Comparison of ENCODE assay signal across 8 mouse cellular contexts in genomic region chr17:34849722-34850516, GRCm38 (mm10). TPM values are rescaled to one million over a fixed set of nuclear protein-coding genes. Genes with fewer than 3 reads are reported as not detected.
A peak's percentile ranks its signal among the peaks of the same experiment; 100 is the strongest.
DNase-seq lines count a peak whose midpoint lies in the region; ATAC-seq and TF ChIP-seq lines count a peak whose summit lies in the region.

Skiv2l (minus strand) TSS chr17:34850210.
Nelfe (plus strand) TSS chr17:34850391.

- no peaks in the 10 kb centered on the region for H3K79me2 ChIP-seq in heart, adult 2 months (replicated peaks; ENCODE audit: control insufficient read depth, insufficient read depth, low read length)

- intact Hi-C loops in heart, adult 2 months (cut with DNase I) = loop anchor here (1.0 to 10.0 kb wide), 3 partner anchors 13 to 385 kb away; partner anchors contain the start of genes Atp6v1g2, Dxo and Nfkbil1

- H3K4me3 ChIP-seq in embryonic facial prominence, embryonic 14.5 days (ENCODE audit: low read depth, low read length) = peak within 1 kb of the TSS; percentile 69
- peak within 1 kb of the TSS; percentile 100 for H3K4me3 ChIP-seq in heart, adult 2 months
- H3K4me3 ChIP-seq in limb, embryonic 13.5 days = peak within 1 kb of the TSS; percentile 89
- H3K4me3 ChIP-seq in midbrain, embryonic 16.5 days (ENCODE audit: low read depth, low read length) = peak within 1 kb of the TSS; percentile 84

- no peaks in the 10 kb centered on the region for H3K27me3 ChIP-seq in embryonic facial prominence, embryonic 14.5 days (replicated peaks; ENCODE audit: control insufficient read depth, insufficient read depth, low read length)
- no peaks in the 10 kb centered on the region for H3K27me3 ChIP-seq in heart, adult 2 months (ENCODE audit: control insufficient read depth, insufficient read depth, low read length)
- no peaks in the 10 kb centered on the region for H3K27me3 ChIP-seq in limb, embryonic 13.5 days
- no peaks in the 10 kb centered on the region for H3K27me3 ChIP-seq in midbrain, embryonic 16.5 days (ENCODE audit: control insufficient read depth, insufficient read depth, low read depth, low read length)

- ATAC-seq in embryonic facial prominence, embryonic 14.5 days (ENCODE audit: low read depth) = peak; percentile 98
- peak; percentile 97 for ATAC-seq in limb, embryonic 13.5 days (ENCODE audit: low FRiP score, low read depth)
- peak; percentile 97 for ATAC-seq in midbrain, embryonic 16.5 days

- no peak for TF ChIP-seq EP300 in heart, adult 2 months (IDR thresholded peaks at IDR 0.05; ENCODE audit: insufficient read depth, low read depth, low read length)

- H3K27ac ChIP-seq in embryonic facial prominence, embryonic 14.5 days (replicated peaks; ENCODE audit: low read depth, low read length) = peak within 1 kb of the TSS; percentile 17; the same call in 1 of the 2 replicates
- peak within 1 kb of the TSS; percentile 74 for H3K27ac ChIP-seq in heart, adult 2 months
- 0 out of 2 replicates have a peak within 1 kb of the TSS, but pooled peaks have one; percentile 48 for H3K27ac ChIP-seq in limb, embryonic 13.5 days
- H3K27ac ChIP-seq in midbrain, embryonic 16.5 days (ENCODE audit: low read length) = peak within 1 kb of the TSS; percentile 73

- H3K4me1 ChIP-seq in embryonic facial prominence, embryonic 14.5 days (ENCODE audit: control insufficient read depth, insufficient read depth, low read length) = peaks cover 8% of the 10 kb centered on the region
- peaks cover 3% of the 10 kb centered on the region for H3K4me1 ChIP-seq in heart, adult 2 months (ENCODE audit: control insufficient read depth, insufficient read depth, low read length)
- H3K4me1 ChIP-seq in limb, embryonic 13.5 days = peaks cover 21% of the 10 kb centered on the region
- H3K4me1 ChIP-seq in midbrain, embryonic 16.5 days (ENCODE audit: control insufficient read depth, insufficient read depth, low read length) = peaks cover 19% of the 10 kb centered on the region

- peak; percentile 53 for TF ChIP-seq CTCF in heart, adult 2 months (IDR thresholded peaks at IDR 0.05)

- TF ChIP-seq POLR2A in heart, adult 2 months (IDR thresholded peaks at IDR 0.05; ENCODE audit: insufficient read depth, low read depth, low read length) = peak; percentile 12; the same call in 1 of the 2 replicates

- H3K9ac ChIP-seq in embryonic facial prominence, embryonic 14.5 days (ENCODE audit: low read depth, low read length) = peak within 1 kb of the TSS; percentile 82
- peak within 1 kb of the TSS; percentile 81 for H3K9ac ChIP-seq in heart, adult 2 months (ENCODE audit: low read depth, low read length)
- H3K9ac ChIP-seq in limb, embryonic 13.5 days = peak within 1 kb of the TSS; percentile 89
- H3K9ac ChIP-seq in midbrain, embryonic 16.5 days (ENCODE audit: low read depth, low read length) = peak within 1 kb of the TSS; percentile 86

- H3K36me3 ChIP-seq in embryonic facial prominence, embryonic 14.5 days (ENCODE audit: control insufficient read depth, insufficient read depth, low read length) = peaks cover 60% of the 10 kb centered on the region
- no peaks in the 10 kb centered on the region for H3K36me3 ChIP-seq in heart, adult 2 months (ENCODE audit: control insufficient read depth, insufficient read depth, low read length)
- peaks cover 62% of the 10 kb centered on the region for H3K36me3 ChIP-seq in limb, embryonic 13.5 days
- H3K36me3 ChIP-seq in midbrain, embryonic 16.5 days (ENCODE audit: control insufficient read depth, insufficient read depth, low read length) = peaks cover 26% of the 10 kb centered on the region

- DNase-seq in 3T3-L1 (ENCODE audit: low read depth, low spot score) = peak; percentile 98
- peak; percentile 96 to 98 for DNase-seq in adrenal gland, postnatal 4 days (ENCODE audit: low spot score in 2 of 2)
- DNase-seq in embryonic facial prominence, embryonic 14.5 days (ENCODE audit: low spot score) = peak; percentile 98
- DNase-seq in heart, adult 2 months = peak; percentile 98 to 99
- peak; percentile 96 to 97 for DNase-seq in kidney, adult 8-10 months
- peak; percentile 96 to 99 for DNase-seq in spleen, postnatal 10 days (ENCODE audit: low spot score in 2 of 2)

- H3K4me2 ChIP-seq in embryonic facial prominence, embryonic 14.5 days (ENCODE audit: low read depth, low read length) = peak within 1 kb of the TSS; percentile 68
- peak within 1 kb of the TSS; percentile 95 for H3K4me2 ChIP-seq in limb, embryonic 13.5 days (replicated peaks)
- peak within 1 kb of the TSS; percentile 86 for H3K4me2 ChIP-seq in midbrain, embryonic 16.5 days (ENCODE audit: low read length)

- H3K9me3 ChIP-seq in embryonic facial prominence, embryonic 14.5 days (ENCODE audit: control insufficient read depth, low read length) = no peaks in the 10 kb centered on the region
- no peaks in the 10 kb centered on the region for H3K9me3 ChIP-seq in limb, embryonic 13.5 days
- no peaks in the 10 kb centered on the region for H3K9me3 ChIP-seq in midbrain, embryonic 16.5 days (replicated peaks; ENCODE audit: control insufficient read depth, low read length, poor library complexity, severe bottlenecking)

- under 1% methylated on average over 44 of the region's 65 CpGs for WGBS in embryonic facial prominence, embryonic 14.5 days
- 1% methylated on average over 65 of the region's 65 CpGs for WGBS in heart, adult 2 months
- under 1% methylated on average over 64 of the region's 65 CpGs for WGBS in limb, embryonic 13.5 days
- WGBS in midbrain, embryonic 16.5 days = under 1% methylated on average over 59 of the region's 65 CpGs

RNA-seq across cellular contexts. Expression of gene Skiv2l, which starts in this region (rescaled TPM):
- total RNA-seq in adrenal gland, postnatal 4 days (2021) = 10 to 100 TPM; 70.9 to 80.2 TPM
- 38.9 and 46.6 TPM in 2 replicates for polyA plus RNA-seq in embryonic facial prominence, embryonic 14.5 days (2014; fragmentation: Nextera tagmentation; extraction: Ambion mirVana)
- 10 to 100 TPM; 18.1 to 26.8 TPM for total RNA-seq in heart, adult 2 months (2021)
- 28.9 and 37.7 TPM in 2 replicates for polyA plus RNA-seq in heart, adult 2 months (2012; rRNA removed)
- polyA plus RNA-seq in limb, embryonic 13.5 days (2015; fragmentation: Nextera tagmentation; extraction: Ambion mirVana) = 54.0 and 55.2 TPM in 2 replicates
- polyA plus RNA-seq in midbrain, embryonic 16.5 days (2015; fragmentation: Nextera tagmentation; extraction: Ambion mirVana) = 62.1 and 62.4 TPM in 2 replicates

RNA-seq across cellular contexts. Expression of gene Nelfe, which starts in this region (rescaled TPM):
- 10 to 100 TPM; 58.2 to 60.6 TPM for total RNA-seq in adrenal gland, postnatal 4 days (2021)
- 85.8 and 99.8 TPM in 2 replicates for polyA plus RNA-seq in embryonic facial prominence, embryonic 14.5 days (2014; fragmentation: Nextera tagmentation; extraction: Ambion mirVana)
- 10 to 100 TPM; 14.9 to 15.8 TPM for total RNA-seq in heart, adult 2 months (2021)
- polyA plus RNA-seq in heart, adult 2 months (2012; rRNA removed) = 12.3 and 15.5 TPM in 2 replicates
- polyA plus RNA-seq in limb, embryonic 13.5 days (2015; fragmentation: Nextera tagmentation; extraction: Ambion mirVana) = 114 and 126 TPM in 2 replicates
- 79.8 and 86.5 TPM in 2 replicates for polyA plus RNA-seq in midbrain, embryonic 16.5 days (2015; fragmentation: Nextera tagmentation; extraction: Ambion mirVana)

Comparison
In these comparisons a context has a peak if more than half of its experiments do, and no peak if none do; other contexts are left out.
1. Peak in every context shown above with its lines: DNase-seq, ATAC-seq, H3K4me3 ChIP-seq and H3K27ac ChIP-seq.
2. H3K27ac ChIP-seq: peak in every context shown above with its lines; median percentile 74 in heart, adult 2 months; 73 in midbrain, embryonic 16.5 days; 48 in limb, embryonic 13.5 days; 17 in embryonic facial prominence, embryonic 14.5 days.